Mouse (Mus musculus): ENCODE data around the gene Gm20388.
"Not testable (repeated sequence)": the region's sequence is repeated elsewhere in the genome, so short reads cannot be mapped to it uniquely, and the experiment has no call there.

Gm20388 gene

GRCm38 (mm10) chr8:122610209-122610608 lies 2699.6 kb downstream of the Gm20388 start:
- intact Hi-C loops (cut with DNase I): loop anchor here (5.0 to 10.0 kb wide), 3 partner anchors 43 to 605 kb away; partner anchors contain the start of genes Cdt1, Chmp1a and Spata33

- intact Hi-C loops (cut with DNase I): loop anchor here (5.0 to 10.0 kb wide), 3 partner anchors 43 to 604 kb away; partner anchors contain the start of genes Cdt1, Chmp1a and Spata33
Measured at GRCm38 (mm10) chr8:122610612-122611277, 2700.1 kb downstream of the Gm20388 start.

GRCm38 (mm10) chr8:122611295-122612133 lies 2700.9 kb downstream of the Gm20388 start, which contains the start of the genes Galns and Trappc2l:
Gene Galns, minus strand, starts transcription at chr8:122611463.
Gene Trappc2l, plus strand, starts transcription at chr8:122611640.
- intact Hi-C loops (cut with DNase I): loop anchor here (5.0 to 10.0 kb wide), 3 partner anchors 44 to 603 kb away; partner anchors contain the start of genes Cdt1, Chmp1a and Spata33

GRCm38 (mm10) chr8:122616181-122616905 lies 2705.7 kb downstream of the Gm20388 start:
- intact Hi-C loops (cut with DNase I): loop anchor here (10.0 kb wide), 1 partner anchor 598 kb away; the partner anchor contains the start of genes Chmp1a and Spata33

GRCm38 (mm10) chr8:122617947-122618546 lies 2707.4 kb downstream of the Gm20388 start:
- intact Hi-C loops (cut with DNase I): loop anchor here (1.0 to 10.0 kb wide), 2 partner anchors 212 to 597 kb away; partner anchors contain the start of genes Chmp1a and Spata33

- intact Hi-C loops (cut with DNase I): loop anchor here (1.0 to 10.0 kb wide), 2 partner anchors 211 to 596 kb away; partner anchors contain the start of genes Chmp1a and Spata33
Measured at GRCm38 (mm10) chr8:122618660-122619378, 2708.2 kb downstream of the Gm20388 start.

GRCm38 (mm10) chr8:122620446-122620845 lies 2709.8 kb downstream of the Gm20388 start:
- intact Hi-C loops (cut with DNase I): loop anchor here (5.0 kb wide), 1 partner anchor 57 kb away; no protein-coding TSS in a partner anchor

GRCm38 (mm10) chr8:122622727-122623126 lies 2712.1 kb downstream of the Gm20388 start, which contains the start of gene Pabpn1l:
Gene Pabpn1l, minus strand, starts transcription at chr8:122622739.
- intact Hi-C loops (cut with DNase I): loop anchor here (5.0 kb wide), 1 partner anchor 55 kb away; no protein-coding TSS in a partner anchor

- intact Hi-C loops (cut with DNase I): loop anchor here (5.0 kb wide), 1 partner anchor 53 kb away; no protein-coding TSS in a partner anchor
Measured at GRCm38 (mm10) chr8:122623844-122624642, 2713.4 kb downstream of the Gm20388 start.

- intact Hi-C loops (cut with DNase I): loop anchor here (5.0 kb wide), 1 partner anchor 53 kb away; no protein-coding TSS in a partner anchor
Measured at GRCm38 (mm10) chr8:122624653-122625052, 2714.0 kb downstream of the Gm20388 start.

GRCm38 (mm10) chr8:122625811-122626210 lies 2715.2 kb downstream of the Gm20388 start:
- intact Hi-C loops (cut with DNase I): no loop called here

GRCm38 (mm10) chr8:122626896-122627295 lies 2716.3 kb downstream of the Gm20388 start:
- intact Hi-C loops (cut with DNase I): no loop called here

- intact Hi-C loops (cut with DNase I): no loop called here
Measured at GRCm38 (mm10) chr8:122629388-122629787, 2718.7 kb downstream of the Gm20388 start.

- intact Hi-C loops (cut with DNase I): no loop called here
Measured at GRCm38 (mm10) chr8:122630696-122631095, 2720.1 kb downstream of the Gm20388 start.

- intact Hi-C loops (cut with DNase I): not testable (repeated sequence)
Measured at GRCm38 (mm10) chr8:122632134-122632533, 2721.5 kb downstream of the Gm20388 start.

- intact Hi-C loops (cut with DNase I): no loop called here
Measured at GRCm38 (mm10) chr8:122633205-122633604, 2722.6 kb downstream of the Gm20388 start.

GRCm38 (mm10) chr8:122635878-122636802 lies 2725.5 kb downstream of the Gm20388 start:
- intact Hi-C loops (cut with DNase I): no loop called here

All from adrenal gland (tissue).